Mouse (Mus musculus): ENCODE measurements around the gene Gm525.

DNA sequence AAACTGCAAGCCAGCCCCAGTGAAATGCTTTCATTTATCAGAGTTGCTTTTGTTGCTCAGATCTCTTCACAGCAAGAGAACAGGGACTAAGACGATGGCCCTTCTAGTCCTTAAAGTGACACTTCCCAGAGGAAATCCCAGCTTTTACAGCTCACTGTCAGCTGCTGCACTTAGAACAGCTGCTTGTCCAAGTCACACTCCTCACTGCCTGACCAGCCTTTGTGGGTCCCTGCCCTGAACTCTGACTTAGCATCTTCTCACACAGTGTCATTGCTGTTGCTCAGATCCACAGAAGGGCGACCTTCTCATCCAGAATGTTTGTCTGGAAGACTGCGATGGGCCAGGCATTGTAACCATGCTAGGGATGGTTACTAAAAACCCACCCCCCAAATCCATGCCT lies 48.0 kb upstream of the Gm525 start:
- no peak for TF ChIP-seq EP300 (optimal IDR thresholded peaks at IDR 0.05)
- TF ChIP-seq CTCF (IDR thresholded peaks at IDR 0.05; ENCODE audit: low read depth) = no peak

Data from stomach, postnatal 0 days (tissue).